Comparison of ENCODE assay signal across 27 mouse cellular contexts in the genomic region with DNA sequence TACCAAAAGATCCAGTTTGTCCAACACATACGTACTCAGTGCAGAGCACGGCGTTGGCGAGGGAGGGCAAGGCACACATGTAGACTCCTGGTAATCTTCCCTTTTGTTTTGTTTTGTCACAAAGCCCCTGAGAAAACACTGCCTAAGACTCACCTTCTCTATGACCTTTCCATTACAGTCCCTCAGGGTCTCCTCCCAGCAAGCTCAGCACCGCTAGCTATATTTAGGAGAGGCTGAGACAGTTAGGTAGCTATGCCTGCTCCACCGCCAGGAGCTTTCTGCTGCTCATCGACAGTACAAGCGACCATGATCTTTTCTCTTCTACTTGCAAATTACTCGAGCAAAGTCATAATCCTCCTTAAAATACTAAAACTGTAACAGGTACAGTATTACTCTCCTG.
DNase-seq lines count a peak whose midpoint lies in the region; ATAC-seq and TF ChIP-seq lines count a peak whose summit lies in the region.
"Had no signal": no experiment of that assay in that cellular context is flagged by ENCODE, and none has a peak within 500 bp of the region (broad histone marks: within the 10 kb centered on the region; RNA-seq: fewer than 3 reads in every experiment).

No protein-coding gene starts in this region.

- no peak overlapping the region for H3K4me2 ChIP-seq in forebrain, embryonic 13.5 days
- H3K4me2 ChIP-seq in forebrain, embryonic 11.5 days (ENCODE audit: low read depth, low read length, severe bottlenecking), result no peak overlapping the region
- H3K4me2 ChIP-seq in heart, postnatal 0 days (ENCODE audit: low read depth, low read length), result peak overlapping the region; percentile 24
- H3K4me2 ChIP-seq: embryonic facial prominence, embryonic 13.5 days; intestine, embryonic 15.5 days; liver, embryonic 15.5 days; neural tube, embryonic 15.5 days; stomach, embryonic 15.5 days had no signal

- no peak overlapping the region for H3K4me3 ChIP-seq in forebrain, embryonic 13.5 days
- no peak overlapping the region for H3K4me3 ChIP-seq in forebrain, embryonic 11.5 days (ENCODE audit: low read depth, low read length)
- H3K4me3 ChIP-seq in heart, embryonic 10.5 days, result no peak overlapping the region
- no peak overlapping the region for H3K4me3 ChIP-seq in layer of hippocampus, adult 2 months
- no peak overlapping the region for H3K4me3 ChIP-seq in heart, postnatal 0 days (ENCODE audit: low read depth, low read length)
- H3K4me3 ChIP-seq: embryonic facial prominence, embryonic 13.5 days; intestine, embryonic 15.5 days; limb, embryonic 10.5 days; liver, embryonic 15.5 days; midbrain, embryonic 10.5 days; neural tube, embryonic 15.5 days; stomach, embryonic 15.5 days had no signal

- no peak for ATAC-seq in forebrain, embryonic 13.5 days
- no peak for ATAC-seq in forebrain, embryonic 11.5 days (replicated peaks; ENCODE audit: low FRiP score)
- ATAC-seq in heart, postnatal 0 days (ENCODE audit: insufficient read depth, low read depth), result peak; percentile 73
- ATAC-seq: CD4-positive, CD25-positive, alpha-beta regulatory T cell, adult 4 months; hindbrain, embryonic 16.5 days; intestine, embryonic 15.5 days; lung, postnatal 0 days had no signal

- H3K36me3 ChIP-seq in forebrain, embryonic 13.5 days (ENCODE audit: poor library complexity, severe bottlenecking), result peaks cover 5% of the 10 kb centered on the region; the same call in 1 of the 2 replicates
- H3K36me3 ChIP-seq in forebrain, embryonic 11.5 days (ENCODE audit: control insufficient read depth, insufficient read depth, low read length), result no peaks in the 10 kb centered on the region
- peaks cover 7% of the 10 kb centered on the region for H3K36me3 ChIP-seq in heart, embryonic 10.5 days
- H3K36me3 ChIP-seq in heart, postnatal 0 days (replicated peaks; ENCODE audit: control insufficient read depth, insufficient read depth, low read length), result peaks cover 8% of the 10 kb centered on the region; the same call in 1 of the 2 replicates
- H3K36me3 ChIP-seq: G1E; intestine, embryonic 15.5 days; limb, embryonic 10.5 days; liver, embryonic 15.5 days; midbrain, embryonic 10.5 days; neural tube, embryonic 15.5 days; stomach, embryonic 15.5 days had no signal

- no peaks in the 10 kb centered on the region for H3K27me3 ChIP-seq in forebrain, embryonic 13.5 days
- no peaks in the 10 kb centered on the region for H3K27me3 ChIP-seq in forebrain, embryonic 11.5 days (ENCODE audit: control insufficient read depth, insufficient read depth, low read length)
- no peaks in the 10 kb centered on the region for H3K27me3 ChIP-seq in heart, embryonic 10.5 days (ENCODE audit: insufficient read depth, poor library complexity, severe bottlenecking)
- H3K27me3 ChIP-seq in heart, postnatal 0 days (ENCODE audit: control insufficient read depth, insufficient read depth, low read length), result no peaks in the 10 kb centered on the region
- H3K27me3 ChIP-seq: embryonic facial prominence, embryonic 13.5 days; intestine, embryonic 15.5 days; liver, embryonic 15.5 days; neural tube, embryonic 15.5 days; stomach, embryonic 15.5 days had no signal

- H3K9ac ChIP-seq in forebrain, embryonic 13.5 days, result no peak overlapping the region
- H3K9ac ChIP-seq in forebrain, embryonic 11.5 days (ENCODE audit: low read length), result no peak overlapping the region
- no peak overlapping the region for H3K9ac ChIP-seq in heart, postnatal 0 days (replicated peaks; ENCODE audit: low read depth, low read length)
- H3K9ac ChIP-seq: embryonic facial prominence, embryonic 13.5 days; intestine, embryonic 15.5 days; liver, embryonic 15.5 days; neural tube, embryonic 15.5 days; stomach, embryonic 15.5 days had no signal

- no peaks in the 10 kb centered on the region for H3K9me3 ChIP-seq in forebrain, embryonic 13.5 days (replicated peaks)
- no peaks in the 10 kb centered on the region for H3K9me3 ChIP-seq in forebrain, embryonic 11.5 days (ENCODE audit: control insufficient read depth, low read length)
- no peaks in the 10 kb centered on the region for H3K9me3 ChIP-seq in heart, embryonic 10.5 days
- no peaks in the 10 kb centered on the region for H3K9me3 ChIP-seq in heart, postnatal 0 days (replicated peaks; ENCODE audit: control insufficient read depth, low read length)
- H3K9me3 ChIP-seq: embryonic facial prominence, embryonic 13.5 days; intestine, embryonic 15.5 days; limb, embryonic 10.5 days; liver, embryonic 15.5 days; midbrain, embryonic 10.5 days; neural tube, embryonic 15.5 days; stomach, embryonic 15.5 days had no signal

- TF ChIP-seq CTCF in layer of hippocampus, adult 2 months (conservative IDR thresholded peaks at IDR 0.05), result peak; percentile 38
- TF ChIP-seq CTCF in heart, postnatal 0 days (IDR thresholded peaks at IDR 0.05; ENCODE audit: low read depth), result peak; percentile 34

- H3K27ac ChIP-seq in forebrain, embryonic 13.5 days, result peak overlapping the region; percentile 35; the same call in 1 of the 2 replicates
- H3K27ac ChIP-seq in forebrain, embryonic 11.5 days (ENCODE audit: low read depth, low read length), result no peak overlapping the region
- H3K27ac ChIP-seq in heart, embryonic 10.5 days, result peak overlapping the region; percentile 52
- peak overlapping the region; percentile 25; the same call in 1 of the 2 replicates for H3K27ac ChIP-seq in layer of hippocampus, adult 2 months
- H3K27ac ChIP-seq in heart, postnatal 0 days (ENCODE audit: low read depth), result peak overlapping the region; percentile 70
- H3K27ac ChIP-seq: embryonic facial prominence, embryonic 13.5 days; intestine, embryonic 15.5 days; limb, embryonic 10.5 days; liver, embryonic 15.5 days; midbrain, embryonic 10.5 days; neural tube, embryonic 15.5 days; stomach, embryonic 15.5 days had no signal

- H3K4me1 ChIP-seq in forebrain, embryonic 13.5 days, result peaks cover 49% of the 10 kb centered on the region
- H3K4me1 ChIP-seq in forebrain, embryonic 11.5 days (replicated peaks; ENCODE audit: control insufficient read depth, insufficient read depth, low read length), result no peaks in the 10 kb centered on the region
- H3K4me1 ChIP-seq in heart, embryonic 10.5 days, result peaks cover 33% of the 10 kb centered on the region
- peaks cover 43% of the 10 kb centered on the region for H3K4me1 ChIP-seq in heart, postnatal 0 days (ENCODE audit: control insufficient read depth, insufficient read depth)

- TF ChIP-seq EP300 in heart, postnatal 0 days (IDR thresholded peaks at IDR 0.05; ENCODE audit: low read depth), result no peak

- 85% methylated on average over 9 of the region's 9 CpGs for WGBS in forebrain, embryonic 13.5 days
- WGBS in forebrain, embryonic 11.5 days, result 84% methylated on average over 9 of the region's 9 CpGs
- 43% methylated on average over 9 of the region's 9 CpGs for WGBS in heart, embryonic 10.5 days
- WGBS in heart, postnatal 0 days, result 45% methylated on average over 9 of the region's 9 CpGs

- DNase-seq in forebrain, embryonic 11.5 days (ENCODE audit: low spot score), result no peak
- DNase-seq in heart, embryonic 10.5 days (ENCODE audit: low spot score), result no peak
- DNase-seq in heart, adult 8-10 months (ENCODE audit: low spot score), result no peak
- no peak for DNase-seq in layer of hippocampus, adult 2 months (ENCODE audit: low spot score in 2 of 2)
- no peak for DNase-seq in layer of hippocampus, postnatal 14 days (ENCODE audit: low spot score in 2 of 2)
- peak; percentile 82 for DNase-seq in heart, postnatal 0 days (ENCODE audit: low spot score)
- DNase-seq in urinary bladder, postnatal 25 days (ENCODE audit: low spot score), result no peak
- DNase-seq: adrenal gland, postnatal 10 days; cerebellum, adult 2 months; cerebellum, postnatal 25 days; gastrocnemius, postnatal 10 days; kidney, adult 8-10 months; kidney, postnatal 10 days; liver; thymus, postnatal 25 days had no signal
